Comparison of ENCODE assay signal across 29 mouse cellular contexts in genomic region chr13:109619158-109619657, GRCm38 (mm10).
DNase-seq lines count a peak whose midpoint lies in the region; ATAC-seq and TF ChIP-seq lines count a peak whose summit lies in the region.
"Had no signal": no experiment of that assay in that cellular context is flagged by ENCODE, and none has a peak within 500 bp of the region (broad histone marks: within the 10 kb centered on the region; RNA-seq: fewer than 3 reads in every experiment).

No protein-coding gene starts in this region.

- no peak for ATAC-seq in lung, postnatal 0 days
- peak; percentile 66 for ATAC-seq in intestine, embryonic 15.5 days
- ATAC-seq in intestine, embryonic 16.5 days, result peak; percentile 70
- 0 out of 2 replicates have a peak, but pooled peaks have one; percentile 14 for ATAC-seq in stomach, embryonic 15.5 days (ENCODE audit: insufficient read depth, low FRiP score, low read depth)
- ATAC-seq: activated CD4-positive, CD25-positive, alpha-beta regulatory T cell, adult 4 months; forebrain, embryonic 14.5 days; forebrain, embryonic 16.5 days; Patski had no signal

- H3K4me1 ChIP-seq in lung, postnatal 0 days (ENCODE audit: insufficient read depth, low read depth, low read length), result no peaks in the 10 kb centered on the region
- no peaks in the 10 kb centered on the region for H3K4me1 ChIP-seq in intestine, embryonic 15.5 days (replicated peaks)
- H3K4me1 ChIP-seq in intestine, embryonic 16.5 days (ENCODE audit: control insufficient read depth, insufficient read depth, low read length), result peaks cover 2% of the 10 kb centered on the region; the same call in 1 of the 2 replicates
- no peaks in the 10 kb centered on the region for H3K4me1 ChIP-seq in stomach, embryonic 15.5 days
- H3K4me1 ChIP-seq: embryonic facial prominence, embryonic 15.5 days; forebrain, embryonic 10.5 days; forebrain, embryonic 12.5 days had no signal

- H3K9ac ChIP-seq in lung, postnatal 0 days (replicated peaks; ENCODE audit: low read depth), result no peak overlapping the region
- H3K9ac ChIP-seq in intestine, embryonic 15.5 days, result no peak overlapping the region
- no peak overlapping the region for H3K9ac ChIP-seq in intestine, embryonic 16.5 days (ENCODE audit: low read depth, low read length)
- no peak overlapping the region for H3K9ac ChIP-seq in stomach, embryonic 15.5 days
- H3K9ac ChIP-seq: embryonic facial prominence, embryonic 13.5 days; embryonic facial prominence, embryonic 15.5 days; forebrain, embryonic 12.5 days had no signal

- no peak for TF ChIP-seq EP300 in lung, postnatal 0 days (IDR thresholded peaks at IDR 0.05)

- no peak overlapping the region for H3K27ac ChIP-seq in lung, postnatal 0 days (ENCODE audit: low read length)
- no peak overlapping the region for H3K27ac ChIP-seq in intestine, embryonic 15.5 days
- H3K27ac ChIP-seq in intestine, embryonic 16.5 days (ENCODE audit: low read length), result no peak overlapping the region
- no peak overlapping the region for H3K27ac ChIP-seq in stomach, embryonic 15.5 days
- H3K27ac ChIP-seq: embryonic facial prominence, embryonic 13.5 days; embryonic facial prominence, embryonic 15.5 days; forebrain, embryonic 10.5 days; forebrain, embryonic 12.5 days had no signal

- no peak overlapping the region for H3K4me3 ChIP-seq in lung, postnatal 0 days (ENCODE audit: low read depth, low read length)
- no peak overlapping the region for H3K4me3 ChIP-seq in intestine, embryonic 15.5 days (replicated peaks)
- H3K4me3 ChIP-seq in intestine, embryonic 16.5 days (ENCODE audit: low read length), result no peak overlapping the region
- H3K4me3 ChIP-seq in stomach, embryonic 15.5 days (replicated peaks), result no peak overlapping the region
- H3K4me3 ChIP-seq: embryonic facial prominence, embryonic 13.5 days; embryonic facial prominence, embryonic 15.5 days; erythroblast, embryonic 14.5 days; forebrain, embryonic 10.5 days; forebrain, embryonic 12.5 days had no signal

- no peaks in the 10 kb centered on the region for H3K27me3 ChIP-seq in lung, postnatal 0 days (replicated peaks; ENCODE audit: insufficient read depth, low read length)
- no peaks in the 10 kb centered on the region for H3K27me3 ChIP-seq in intestine, embryonic 15.5 days (replicated peaks)
- H3K27me3 ChIP-seq in intestine, embryonic 16.5 days (replicated peaks; ENCODE audit: control insufficient read depth, insufficient read depth, low read length), result no peaks in the 10 kb centered on the region
- H3K27me3 ChIP-seq in stomach, embryonic 15.5 days (replicated peaks), result no peaks in the 10 kb centered on the region
- H3K27me3 ChIP-seq: CH12.LX; embryonic facial prominence, embryonic 15.5 days; forebrain, embryonic 12.5 days; Patski had no signal

- WGBS in lung, postnatal 0 days, result 22% methylated on average over 2 of the region's 2 CpGs
- WGBS in intestine, embryonic 15.5 days, result 41% methylated on average over 2 of the region's 2 CpGs
- WGBS in intestine, embryonic 16.5 days, result 40% methylated on average over 2 of the region's 2 CpGs
- WGBS in stomach, embryonic 15.5 days, result 41% methylated on average over 2 of the region's 2 CpGs

- H3K4me2 ChIP-seq in lung, postnatal 0 days (replicated peaks; ENCODE audit: low read depth, low read length), result no peak overlapping the region
- no peak overlapping the region for H3K4me2 ChIP-seq in intestine, embryonic 15.5 days (replicated peaks)
- H3K4me2 ChIP-seq in intestine, embryonic 16.5 days (ENCODE audit: low read depth, low read length), result no peak overlapping the region
- no peak overlapping the region for H3K4me2 ChIP-seq in stomach, embryonic 15.5 days
- H3K4me2 ChIP-seq: embryonic facial prominence, embryonic 13.5 days; embryonic facial prominence, embryonic 15.5 days; forebrain, embryonic 12.5 days had no signal

- no peaks in the 10 kb centered on the region for H3K36me3 ChIP-seq in lung, postnatal 0 days (ENCODE audit: insufficient read depth, low read length)
- H3K36me3 ChIP-seq in intestine, embryonic 15.5 days, result no peaks in the 10 kb centered on the region
- no peaks in the 10 kb centered on the region for H3K36me3 ChIP-seq in intestine, embryonic 16.5 days (ENCODE audit: control insufficient read depth, insufficient read depth, low read length)
- H3K36me3 ChIP-seq in stomach, embryonic 15.5 days, result no peaks in the 10 kb centered on the region
- H3K36me3 ChIP-seq: embryonic facial prominence, embryonic 13.5 days; embryonic facial prominence, embryonic 15.5 days; forebrain, embryonic 10.5 days; forebrain, embryonic 12.5 days; G1E had no signal

- peak; percentile 20 for DNase-seq in lung, postnatal 0 days (ENCODE audit: low spot score)
- DNase-seq in lung, postnatal 14 days, result no peak
- DNase-seq in right cerebral cortex, postnatal 14 days, result no peak
- no peak for DNase-seq in c-Kit-positive CD71-positive TER-119-positive erythroid progenitor cells, embryonic 14.5 days (ENCODE audit: low spot score)
- no peak for DNase-seq in spleen, postnatal 4 days (ENCODE audit: low spot score in 2 of 2)
- DNase-seq: adrenal gland, adult 8-10 months; adrenal gland, postnatal 14 days; adrenal gland, postnatal 36 days; cerebellum, adult 11 months; cerebellum, adult 18-20 months; cerebellum, adult 8-10 months; cerebellum, adult 9-11 months; cerebellum, postnatal 14 days; cerebellum, postnatal 36 days; embryo, embryonic 11 days had no signal

- no peaks in the 10 kb centered on the region for H3K9me3 ChIP-seq in lung, postnatal 0 days (ENCODE audit: low read length)
- H3K9me3 ChIP-seq in intestine, embryonic 15.5 days, result no peaks in the 10 kb centered on the region
- H3K9me3 ChIP-seq in intestine, embryonic 16.5 days (ENCODE audit: control insufficient read depth, low read length), result no peaks in the 10 kb centered on the region
- no peaks in the 10 kb centered on the region for H3K9me3 ChIP-seq in stomach, embryonic 15.5 days
- H3K9me3 ChIP-seq: embryonic facial prominence, embryonic 13.5 days; embryonic facial prominence, embryonic 15.5 days; forebrain, embryonic 10.5 days; forebrain, embryonic 12.5 days; G1E had no signal

- no peak for TF ChIP-seq CTCF in lung, postnatal 0 days (IDR thresholded peaks at IDR 0.05)
